Mouse (Mus musculus): ENCODE measurements around the gene Cnn1.

The Cnn1 gene

GRCm38 (mm10) chr9:22157516-22158265 is 58.7 kb downstream of the Cnn1 start:
- DNase-seq (ENCODE audit: low read depth) = no peak
